Mouse (Mus musculus) neutrophil, adult 5-6 weeks (primary cell): ENCODE measurements around the gene Cab39l. TPM values are rescaled to one million over a fixed set of nuclear protein-coding genes. Genes with fewer than 3 reads are reported as not detected.
A peak's percentile ranks its signal among the peaks of the same experiment; 100 is the strongest.
"Not testable (repeated sequence)": the region's sequence is repeated elsewhere in the genome, so short reads cannot be mapped to it uniquely, and the experiment has no call there.

Source experiments
- ATAC-seq: fragments of 151-379, 151-347 bp; 2 replicates; pipeline ENCODE4 v1.8.0; 2017; ENCODE audit warnings: mild to moderate bottlenecking, moderate TSS enrichment; ENCODE audit not compliant: insufficient number of reproducible peaks, poor library complexity, low FRiP score, severe bottlenecking; ENCODE audit errors: extremely low read depth
- total RNA-seq: library from RNA; stranded (forward); fragments of 200-1000 nt; gene quantifications from 2 replicates; pipeline ENCODE4 v1.2.3, GENCODE M21; 2017

Cab39l gene
- 42.1 and 54.2 TPM in 2 replicates for total RNA-seq

DNA sequence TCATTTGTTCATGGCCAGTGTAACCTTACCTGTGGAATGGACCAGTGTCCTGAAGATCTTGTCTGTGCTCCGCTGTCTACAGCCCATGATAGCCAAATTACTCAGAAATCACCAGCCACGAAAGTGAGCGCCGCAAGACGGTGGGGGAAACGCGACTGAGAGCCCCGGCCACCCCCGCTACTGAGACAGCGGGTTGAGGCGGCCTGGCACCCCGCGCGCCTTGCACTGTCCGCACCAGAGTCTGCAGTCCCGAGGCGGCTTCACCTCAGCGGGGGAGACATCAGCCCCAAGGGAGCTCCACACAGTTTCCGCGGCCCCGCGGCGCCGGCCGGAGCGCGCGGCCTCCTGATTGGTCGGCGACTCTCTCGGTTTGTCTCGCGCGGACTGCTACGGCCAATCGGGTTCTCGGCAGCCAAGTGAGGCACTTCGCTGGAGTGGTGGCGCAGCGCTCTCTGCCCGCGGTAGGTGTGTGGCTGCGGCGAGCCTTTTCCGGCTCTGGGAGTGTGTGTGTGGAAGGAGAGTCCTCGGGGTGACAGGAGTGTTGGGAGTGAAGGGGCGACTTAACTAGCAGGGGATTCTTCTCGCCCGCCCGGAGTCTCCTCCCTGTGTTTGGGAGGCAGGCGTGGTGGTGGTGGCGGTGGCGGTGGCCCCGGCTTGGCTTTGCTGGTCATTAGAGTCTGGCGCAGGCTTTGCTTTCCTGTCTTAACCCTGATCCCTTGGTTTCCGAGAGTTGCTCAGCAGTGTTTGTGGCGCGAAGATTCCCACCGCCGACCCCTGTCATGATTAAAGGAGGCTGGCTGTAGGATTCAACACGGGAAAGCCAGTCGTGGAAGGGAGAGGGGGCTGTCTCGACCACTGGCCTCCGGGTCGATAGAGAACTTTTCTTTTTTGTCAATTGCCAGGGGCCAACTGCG, at the start of gene Cab39l, which contains the start of gene Setdb2:
Gene Cab39l (plus strand): TSS at position 415 of the 914 bp plus-strand sequence.
Gene Setdb2 (minus strand): TSS at position 327 of the 914 bp plus-strand sequence.
- peak; percentile 95 for ATAC-seq

GRCm38 (mm10) chr14:59395281-59395680, 45.5 kb upstream of the Cab39l start, which contains the start of gene Phf11c:
TSS of gene Phf11c (minus strand) at chr14:59395381.
- ATAC-seq, result no peak

- peak; percentile 97 for ATAC-seq
Measured at GRCm38 (mm10) chr14:59396999-59397398, 43.8 kb upstream of the Cab39l start.

DNA sequence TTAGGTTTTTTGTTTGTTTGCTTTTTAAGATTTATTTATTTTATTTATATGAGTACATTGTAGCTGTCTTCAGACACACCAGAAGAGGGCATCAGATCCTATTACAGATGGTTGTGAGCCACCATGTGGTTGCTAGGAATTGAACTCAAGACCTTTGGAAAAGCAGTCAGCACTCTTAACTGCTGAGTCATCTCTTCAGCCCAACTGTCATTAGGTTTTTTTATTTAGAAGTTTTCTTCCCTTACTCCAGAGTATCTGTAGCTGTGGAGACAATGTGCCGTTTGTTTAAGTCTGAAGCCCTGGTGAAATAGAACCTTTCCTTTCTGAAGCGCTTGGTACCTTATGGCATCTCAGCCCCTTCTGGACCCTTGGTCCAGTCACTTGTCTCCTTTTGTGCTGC, 25.8 kb upstream of the Cab39l start:
- ATAC-seq, result not testable (repeated sequence)

GRCm38 (mm10) chr14:59418171-59418570, 22.6 kb upstream of the Cab39l start:
- no peak for ATAC-seq

DNA sequence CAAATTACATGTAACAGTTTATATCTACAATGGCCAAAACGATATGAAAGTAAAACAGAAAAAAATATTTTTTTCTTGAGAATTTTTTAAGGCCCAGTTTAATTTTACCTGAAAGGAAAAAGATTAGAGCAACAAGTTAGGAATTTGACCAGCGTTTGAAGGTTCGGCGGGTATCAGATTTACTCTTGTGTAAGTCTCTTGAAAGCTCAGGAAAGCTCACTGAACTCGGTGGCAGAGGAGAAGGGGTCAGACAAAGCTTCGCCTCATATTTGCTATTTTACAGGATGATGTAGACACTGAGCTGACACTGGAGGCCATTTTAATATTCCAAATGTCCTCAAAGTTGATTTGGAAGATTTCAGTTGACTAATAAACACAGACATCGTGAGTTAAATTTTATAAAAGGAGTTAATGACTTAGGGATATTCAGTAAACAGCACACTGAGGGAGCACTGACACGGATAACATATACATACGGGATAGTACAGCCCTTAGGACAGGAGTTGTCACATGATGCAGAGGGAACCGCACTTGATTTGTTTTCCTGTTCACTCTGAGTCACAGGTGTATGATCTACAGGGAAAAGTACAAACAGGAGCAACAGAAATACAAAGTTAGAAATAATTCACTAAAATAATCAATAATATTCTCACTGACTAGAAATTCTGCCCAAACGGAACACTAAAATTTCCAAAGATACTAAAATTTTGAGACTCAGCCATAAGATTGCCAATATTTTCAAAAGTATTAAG, 17.7 kb upstream of the Cab39l start:
- no peak for ATAC-seq

- ATAC-seq, result no peak
Measured at GRCm38 (mm10) chr14:59430556-59430955, 10.2 kb upstream of the Cab39l start.

DNA sequence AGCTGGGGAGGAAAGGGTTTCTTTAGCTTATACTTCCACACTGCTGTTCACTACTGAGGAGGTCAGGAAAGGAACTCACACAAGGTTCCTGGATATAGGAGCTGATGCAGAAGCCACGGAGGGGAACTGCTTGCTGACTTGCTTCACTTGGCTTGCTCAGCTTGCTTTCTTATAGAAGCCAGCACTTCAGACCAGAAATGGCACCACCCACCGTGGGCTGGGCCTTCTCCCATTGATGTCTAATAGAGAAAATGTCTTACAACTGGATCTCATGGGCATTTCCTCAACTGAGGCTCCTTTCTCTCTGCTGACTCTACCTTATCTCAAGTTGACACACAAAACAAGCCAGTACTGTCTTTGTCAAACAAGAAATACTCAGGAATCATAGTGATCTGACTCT, 6.9 kb upstream of the Cab39l start:
- no peak for ATAC-seq

DNA sequence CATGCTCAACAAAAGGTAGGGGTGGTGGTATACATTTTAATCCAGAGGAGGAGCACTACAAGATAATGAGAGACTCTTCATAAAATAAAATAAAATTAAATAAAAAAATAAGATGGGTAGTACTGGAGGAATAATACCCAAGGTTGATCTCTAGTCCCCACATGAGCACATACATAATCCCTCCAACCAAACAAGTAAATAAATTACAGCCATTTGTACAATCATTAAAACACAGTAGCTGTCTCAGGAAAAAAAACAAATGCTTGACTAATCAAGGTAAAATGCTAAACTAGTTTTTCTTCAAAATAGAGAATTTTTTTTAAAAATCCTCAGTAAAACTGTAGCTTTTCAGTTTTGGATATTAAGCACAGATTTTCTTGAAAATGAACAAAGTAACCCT, 5.6 kb upstream of the Cab39l start:
- no peak for ATAC-seq

GRCm38 (mm10) chr14:59437398-59437797, 3.4 kb upstream of the Cab39l start:
- ATAC-seq, result no peak

DNA sequence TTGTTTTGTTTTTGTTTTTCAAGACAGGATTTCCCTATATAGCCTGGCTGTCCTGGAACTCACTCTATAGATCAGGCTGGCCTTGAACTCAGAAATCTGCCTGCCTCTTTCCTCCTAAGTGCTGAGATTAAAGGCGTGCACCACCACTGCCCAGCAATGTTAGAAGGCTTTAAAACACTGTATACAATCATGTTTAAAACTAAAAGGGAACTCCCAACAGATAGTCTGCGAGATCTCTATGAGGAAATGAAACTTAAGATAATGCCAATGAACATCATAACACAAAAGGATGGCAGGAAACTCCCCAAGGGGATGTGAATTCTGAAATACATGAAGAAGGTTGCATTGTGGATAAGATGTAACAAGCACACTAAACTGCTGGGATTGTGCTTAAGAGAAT, 2.3 kb upstream of the Cab39l start:
- peak; percentile 50 for ATAC-seq

- no peak for ATAC-seq
Measured at GRCm38 (mm10) chr14:59440039-59440438, 733 bp upstream of the Cab39l start.

DNA sequence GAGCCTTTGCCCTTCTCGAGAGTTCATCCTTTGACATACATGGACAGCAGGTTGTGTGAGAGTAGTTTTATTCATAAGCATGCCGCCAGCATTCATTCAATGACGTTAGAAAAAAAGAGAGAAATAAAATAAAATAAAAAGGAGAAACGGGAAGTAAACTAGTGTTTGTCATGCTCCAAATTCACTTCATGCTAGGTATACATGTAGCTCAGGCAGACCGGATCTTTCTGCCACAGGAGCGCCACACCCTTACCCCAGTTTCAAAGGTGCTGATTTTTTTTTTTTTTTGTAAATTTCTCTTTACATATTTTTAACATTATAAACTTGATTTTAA, 667 bp downstream of the Cab39l start:
- 0 out of 2 replicates have a peak, but pooled peaks have one; percentile 25 for ATAC-seq

GRCm38 (mm10) chr14:59445421-59445820, 4.6 kb downstream of the Cab39l start:
- ATAC-seq, result no peak

- ATAC-seq, result no peak
Measured at GRCm38 (mm10) chr14:59447981-59448380, 7.2 kb downstream of the Cab39l start.

GRCm38 (mm10) chr14:59466503-59466902, 25.7 kb downstream of the Cab39l start:
- no peak for ATAC-seq

DNA sequence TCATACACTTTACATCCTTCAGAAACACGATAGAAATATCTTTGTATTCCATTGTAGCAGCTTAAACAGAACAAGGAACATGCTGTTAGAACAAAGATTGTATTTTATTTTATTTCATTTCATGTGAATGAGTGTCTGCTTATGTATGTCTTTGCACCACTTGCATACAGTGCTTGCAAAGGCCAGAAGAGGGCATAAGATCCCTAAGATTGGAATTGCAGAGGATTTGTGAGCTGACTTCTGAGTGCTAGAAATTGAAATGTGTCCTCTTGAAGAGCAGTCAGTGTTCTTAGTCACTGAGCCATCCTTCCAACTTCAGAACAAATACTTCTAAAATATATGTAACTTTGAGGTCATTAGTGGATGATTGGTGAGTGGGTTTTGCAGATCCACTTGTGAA, 27.0 kb downstream of the Cab39l start:
- no peak for ATAC-seq

DNA sequence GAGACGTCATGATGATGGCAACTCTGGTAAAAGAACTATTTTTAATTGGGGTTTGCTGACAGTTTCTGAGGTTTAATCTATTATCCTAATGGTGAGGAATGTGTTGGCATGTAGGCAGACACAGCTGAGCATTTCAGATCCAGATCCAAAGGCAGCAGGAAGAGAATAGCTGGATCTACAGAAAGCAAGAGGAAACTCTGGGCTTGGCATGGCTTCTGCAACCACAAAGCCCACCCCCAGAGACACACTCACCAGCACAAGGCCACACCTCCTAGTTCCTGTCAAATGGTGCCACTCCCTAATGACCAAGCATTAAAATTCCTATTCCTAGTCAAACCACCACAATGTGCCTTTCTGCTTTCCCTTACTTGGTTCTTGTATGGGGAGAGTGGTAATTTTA, 30.0 kb downstream of the Cab39l start:
- no peak for ATAC-seq

DNA sequence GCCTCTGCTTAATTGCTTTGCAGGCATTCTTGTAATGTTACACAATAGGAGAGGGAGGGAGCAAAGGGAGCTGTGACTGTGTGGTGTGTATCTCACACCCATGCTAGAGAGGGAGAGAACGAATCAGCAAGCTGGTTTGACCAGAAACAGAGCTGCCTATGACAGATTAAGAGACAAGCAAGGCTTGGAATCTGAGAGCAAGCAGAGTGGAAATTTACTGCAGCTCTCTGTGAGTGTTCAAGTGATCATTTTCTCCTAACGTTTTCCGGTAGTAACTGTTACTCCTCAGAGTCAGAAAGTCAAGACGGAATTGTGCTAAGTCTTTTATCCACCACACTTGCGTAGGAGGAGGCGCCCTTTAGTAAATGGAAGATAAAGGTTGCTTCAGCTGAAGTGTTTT, 37.9 kb downstream of the Cab39l start:
- no peak for ATAC-seq

DNA sequence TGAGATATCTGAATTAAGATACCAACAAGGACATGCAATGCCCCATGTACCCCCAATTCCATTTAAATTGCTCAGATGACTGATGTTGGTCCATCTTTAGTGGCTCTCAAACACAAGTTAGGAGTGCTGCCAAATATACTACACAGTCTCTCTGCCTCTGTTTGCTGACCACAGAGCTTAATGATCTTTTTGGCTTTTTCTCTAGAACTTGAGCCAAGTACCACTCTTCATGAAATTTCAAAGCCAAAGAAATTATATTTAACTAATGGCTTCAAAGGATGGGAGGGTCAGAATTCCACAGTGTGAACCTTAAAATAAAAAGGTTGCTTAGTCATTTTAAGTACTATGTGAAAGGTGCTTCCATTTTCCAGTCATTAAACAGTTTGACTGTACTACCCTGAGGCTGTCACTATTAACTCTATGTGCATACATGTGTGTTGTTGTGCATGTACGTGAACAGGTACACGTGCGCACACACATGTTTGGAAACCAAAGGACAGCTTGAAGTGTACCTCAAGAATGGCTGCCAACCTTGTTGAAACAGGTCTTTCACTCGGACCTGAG, 44.6 kb downstream of the Cab39l start:
- ATAC-seq, result no peak
